Mouse (Mus musculus): ENCODE measurements around the gene Cyth3.

Cyth3 gene

DNA sequence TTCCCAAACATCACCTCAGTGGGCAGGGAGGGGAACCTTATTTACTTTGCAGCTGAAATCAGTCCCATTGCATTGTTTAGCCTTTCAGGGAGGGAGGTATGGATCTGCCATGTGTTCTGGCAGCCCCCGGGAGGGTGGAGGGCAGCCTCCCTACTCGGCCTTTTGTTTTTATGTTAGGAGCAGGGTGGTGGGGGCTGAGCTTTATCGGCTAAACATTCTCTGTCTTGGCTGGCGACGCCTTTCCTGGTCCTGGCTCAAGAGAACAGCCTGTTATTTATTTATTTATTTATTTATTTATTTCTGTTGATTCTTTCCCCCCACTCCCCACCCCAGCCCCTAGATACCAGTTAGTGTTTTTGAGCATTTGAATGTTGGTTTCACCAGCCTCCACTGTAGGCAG, 7.7 kb upstream of the Cyth3 start:
- in situ Hi-C loops (cut with MboI; ENCODE audit: unreplicated experiment in 2 of 2), result no loop called here

GRCm38 (mm10) chr5:143615353-143615752, 6.9 kb upstream of the Cyth3 start:
- in situ Hi-C loops (cut with MboI; ENCODE audit: unreplicated experiment in 2 of 2), result no loop called here

DNA sequence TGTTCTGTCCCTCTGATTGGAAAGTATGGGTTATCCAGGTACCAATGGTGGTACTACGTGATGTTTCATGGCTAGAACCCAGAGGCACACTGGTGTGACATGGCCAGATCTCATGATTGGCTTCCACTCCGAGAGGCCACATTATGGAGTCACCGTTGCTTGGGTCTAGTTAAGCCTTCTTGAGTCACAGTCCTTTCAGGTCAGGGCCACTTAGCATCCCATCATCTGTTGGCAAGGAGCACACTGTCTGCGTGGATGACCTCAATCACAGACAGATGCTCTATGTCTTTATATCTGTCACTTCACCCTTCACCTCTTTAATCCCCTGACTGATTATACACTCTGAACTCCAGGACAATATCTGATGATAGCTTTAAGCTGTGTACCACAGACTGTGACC, 6.1 kb upstream of the Cyth3 start:
- in situ Hi-C loops (cut with MboI; ENCODE audit: unreplicated experiment in 2 of 2), result no loop called here

GRCm38 (mm10) chr5:143616657-143617329, 5.5 kb upstream of the Cyth3 start:
- in situ Hi-C loops (cut with MboI; ENCODE audit: unreplicated experiment in 2 of 2), result no loop called here

DNA sequence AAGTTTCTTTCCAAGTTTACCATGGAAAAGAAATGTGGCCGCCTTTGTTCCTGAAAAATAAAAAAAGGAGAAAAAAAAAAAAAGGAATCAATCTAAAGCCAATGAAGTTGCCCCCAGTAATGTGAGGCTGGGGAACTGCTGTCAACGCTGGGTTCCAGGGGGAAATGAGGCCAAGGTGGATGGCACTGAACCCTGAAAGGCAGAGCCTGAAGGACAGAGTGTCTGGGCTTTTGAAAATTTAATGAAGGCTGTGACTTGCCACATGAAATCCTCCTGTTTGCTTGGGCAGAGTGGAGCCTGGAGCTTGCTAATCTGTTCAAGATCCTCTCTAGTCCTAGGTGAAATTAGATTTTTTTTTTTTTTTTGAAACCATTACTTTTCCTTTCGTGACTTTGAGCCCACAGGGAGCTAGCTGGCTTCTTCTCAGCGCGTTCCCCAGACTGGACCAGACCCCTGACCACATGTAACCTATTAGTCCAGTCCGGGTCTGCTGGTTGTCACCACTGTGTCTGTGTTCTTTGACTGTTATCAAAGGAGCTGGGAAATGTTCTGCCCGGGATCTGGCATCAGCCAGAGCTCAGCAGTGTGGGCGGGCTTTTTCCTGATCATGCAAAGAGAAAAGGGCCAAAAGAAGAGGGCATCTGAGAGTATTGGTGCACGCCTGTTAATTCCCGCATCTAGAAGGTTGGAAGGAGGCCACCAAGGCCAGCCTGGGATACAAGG, 4.6 kb upstream of the Cyth3 start:
- in situ Hi-C loops (cut with MboI; ENCODE audit: unreplicated experiment in 2 of 2), result no loop called here

GRCm38 (mm10) chr5:143618585-143618984, 3.7 kb upstream of the Cyth3 start:
- in situ Hi-C loops (cut with MboI; ENCODE audit: unreplicated experiment in 2 of 2), result no loop called here

GRCm38 (mm10) chr5:143620196-143620595, 2.1 kb upstream of the Cyth3 start:
- in situ Hi-C loops (cut with MboI; ENCODE audit: unreplicated experiment in 2 of 2), result no loop called here

- in situ Hi-C loops (cut with MboI; ENCODE audit: unreplicated experiment in 2 of 2), result no loop called here
Observed at GRCm38 (mm10) chr5:143620941-143621340, 1.3 kb upstream of the Cyth3 start.

- in situ Hi-C loops (cut with MboI; ENCODE audit: unreplicated experiment in 2 of 2), result no loop called here
Observed at GRCm38 (mm10) chr5:143622623-143623150, 440 bp downstream of the Cyth3 start.

GRCm38 (mm10) chr5:143623356-143624295, 1.4 kb downstream of the Cyth3 start:
- in situ Hi-C loops (cut with MboI; ENCODE audit: unreplicated experiment in 2 of 2), result no loop called here

GRCm38 (mm10) chr5:143624449-143624848, 2.2 kb downstream of the Cyth3 start:
- in situ Hi-C loops (cut with MboI; ENCODE audit: unreplicated experiment in 2 of 2), result no loop called here

- in situ Hi-C loops (cut with MboI; ENCODE audit: unreplicated experiment in 2 of 2), result loop anchor here in 1 of 2 experiments (5.0 kb wide), 1 partner anchor 102 kb away; no protein-coding TSS in a partner anchor
Observed at GRCm38 (mm10) chr5:143625497-143625896, 3.2 kb downstream of the Cyth3 start.

DNA sequence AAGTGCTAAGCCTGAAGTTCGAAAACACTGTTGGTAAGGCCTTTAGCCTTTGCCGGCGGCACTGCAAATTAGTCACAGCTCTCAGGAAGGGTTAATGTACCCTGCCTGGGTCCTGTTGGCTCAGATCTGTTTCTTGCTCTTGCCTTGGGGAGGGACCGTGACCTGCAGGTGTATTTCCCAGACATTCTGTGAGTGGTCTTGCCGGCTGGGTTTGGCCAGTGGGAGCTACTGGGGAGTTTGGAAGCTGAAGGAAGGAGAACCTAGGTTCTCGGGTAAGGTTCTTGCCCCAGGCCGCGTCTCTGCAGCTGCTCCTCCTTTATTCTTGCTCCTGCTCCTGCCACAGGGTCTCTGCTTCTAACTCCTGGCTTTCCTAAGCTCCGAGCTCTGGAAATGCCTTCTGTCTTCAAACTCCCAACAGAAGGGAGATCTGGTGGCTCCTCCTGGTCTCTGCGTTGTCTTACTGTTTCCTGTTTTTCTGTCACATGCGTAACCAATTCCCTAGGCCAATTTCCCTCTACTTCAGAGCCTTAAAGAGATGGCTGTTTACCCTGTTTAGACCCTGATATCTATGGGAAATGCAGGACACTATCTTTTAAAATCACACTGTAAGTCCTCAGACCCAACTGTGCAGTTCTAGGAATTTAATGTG, 3.8 kb downstream of the Cyth3 start:
- in situ Hi-C loops (cut with MboI; ENCODE audit: unreplicated experiment in 2 of 2), result loop anchor here in 1 of 2 experiments (5.0 kb wide), 1 partner anchor 101 kb away; no protein-coding TSS in a partner anchor

GRCm38 (mm10) chr5:143627507-143627906, 5.3 kb downstream of the Cyth3 start:
- in situ Hi-C loops (cut with MboI; ENCODE audit: unreplicated experiment in 2 of 2), result loop anchor here in 1 of 2 experiments (5.0 kb wide), 1 partner anchor 100 kb away; no protein-coding TSS in a partner anchor

DNA sequence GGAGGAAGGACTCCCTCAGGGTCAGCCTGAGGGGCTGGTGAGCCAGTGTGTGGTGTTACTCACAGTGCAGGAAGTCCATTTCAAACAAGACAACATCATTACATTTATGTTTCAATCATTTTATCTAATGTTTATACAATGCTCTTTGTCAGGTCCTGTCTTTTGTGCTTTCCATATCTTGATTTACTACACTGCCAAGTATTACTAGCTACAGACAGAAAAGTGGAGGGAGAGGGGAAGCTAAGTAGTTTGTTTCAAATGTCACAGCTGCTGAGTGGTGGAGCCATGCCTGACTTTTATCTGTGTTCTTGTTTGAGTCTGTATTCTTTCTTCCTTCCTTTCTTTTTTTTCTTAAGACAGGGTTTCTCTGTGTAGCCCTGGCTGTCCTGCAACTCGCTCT, 5.7 kb downstream of the Cyth3 start:
- in situ Hi-C loops (cut with MboI; ENCODE audit: unreplicated experiment in 2 of 2), result loop anchor here in 1 of 2 experiments (5.0 kb wide), 1 partner anchor 99 kb away; no protein-coding TSS in a partner anchor

DNA sequence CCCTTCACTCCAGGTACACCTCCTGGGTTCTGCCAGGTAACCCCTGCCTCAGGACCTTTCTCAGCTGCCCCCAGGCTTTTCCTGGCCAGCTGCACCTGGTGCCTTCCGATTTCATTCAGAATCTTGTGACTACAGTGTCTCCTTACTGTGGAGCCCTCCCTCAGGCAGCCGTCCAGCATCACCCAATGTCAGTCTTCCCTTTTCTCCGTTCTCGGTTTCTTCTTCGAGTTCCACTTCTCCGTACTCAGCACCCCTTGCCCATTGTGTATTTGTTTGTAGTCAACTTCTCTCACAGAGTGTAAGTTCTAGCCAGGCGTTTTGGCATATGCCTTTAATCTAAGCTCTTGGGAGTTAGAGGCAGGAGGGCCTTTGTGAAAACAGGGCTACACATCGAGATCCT, 7.4 kb downstream of the Cyth3 start:
- in situ Hi-C loops (cut with MboI; ENCODE audit: unreplicated experiment in 2 of 2), result loop anchor here in 1 of 2 experiments (5.0 kb wide), 1 partner anchor 98 kb away; no protein-coding TSS in a partner anchor

- in situ Hi-C loops (cut with MboI; ENCODE audit: unreplicated experiment in 2 of 2), result no loop called here
Observed at GRCm38 (mm10) chr5:143630214-143630613, 8.0 kb downstream of the Cyth3 start.

- in situ Hi-C loops (cut with MboI; ENCODE audit: unreplicated experiment in 2 of 2), result no loop called here
Observed at GRCm38 (mm10) chr5:143630738-143631137, 8.5 kb downstream of the Cyth3 start.

GRCm38 (mm10) chr5:143631559-143631958, 9.3 kb downstream of the Cyth3 start:
- in situ Hi-C loops (cut with MboI; ENCODE audit: unreplicated experiment in 2 of 2), result no loop called here

Data from v-Abl transformed pro-B cells (cell line).